Mouse (Mus musculus) cortical plate, adult 2 months (tissue): ENCODE data around the gene Dgkh.

ENCODE experiments used
- CTCF ChIP-seq: fragments of 200-500 bp; IDR thresholded peaks from 2 replicates; pipeline ENCODE4 v1.5.1; 2011; ENCODE audit warnings: mild to moderate bottlenecking, control low read depth, low read length; ENCODE audit not compliant: insufficient read depth; ENCODE audit errors: extremely low read depth
- POLR2A ChIP-seq: fragments of 200-500 bp; IDR thresholded peaks from 2 replicates; pipeline ENCODE4 v1.6.1; 2011; ENCODE audit warnings: mild to moderate bottlenecking, low read length, control low read depth; ENCODE audit not compliant: insufficient read depth; ENCODE audit errors: extremely low read depth

GRCm38 (mm10) chr14:78627516-78628275, 104.9 kb downstream of the Dgkh start:
- TF ChIP-seq POLR2A (no peak), CTCF (peak; percentile 49)
